Mouse (Mus musculus): ENCODE results near the gene Gm20388. TPM values are rescaled to one million over a fixed set of nuclear protein-coding genes. Genes with fewer than 3 reads are reported as not detected.

Gm20388 gene
- polyA plus RNA-seq, 1 experiment from 2014 or later, result not detected

- ATAC-seq (ENCODE audit: insufficient number of reproducible peaks, insufficient read depth, low FRiP score, low TSS enrichment), result no peak
- Histone ChIP-seq H3K27me3 (no peaks in the 10 kb centered on the region), H3K4me2 (replicated peaks) (no peak overlapping the region), H3K9ac (no peak overlapping the region), H3K27ac (no peak overlapping the region), H3K9me3 (no peaks in the 10 kb centered on the region), H3K36me3 (no peaks in the 10 kb centered on the region), H3K4me3 (no peak overlapping the region), H3K4me1 (peaks cover 33% of the 10 kb centered on the region)
- 78% methylated on average over 9 of the region's 9 CpGs for WGBS
Measured at GRCm38 (mm10) chr8:124290911-124291691, 4380.5 kb downstream of the Gm20388 start.

- Histone ChIP-seq H3K27ac (no peak overlapping the region), H3K4me3 (no peak overlapping the region)
- ATAC-seq (ENCODE audit: insufficient number of reproducible peaks, insufficient read depth, low FRiP score, low TSS enrichment), result no peak
Measured at GRCm38 (mm10) chr8:124291693-124292092, 4381.1 kb downstream of the Gm20388 start.

GRCm38 (mm10) chr8:124292965-124293364 lies 4382.3 kb downstream of the Gm20388 start:
- no peak overlapping the region for H3K9ac ChIP-seq

More at GRCm38 (mm10) chr8:124291693-124292092, 4381.1 kb downstream of the Gm20388 start:
- Histone ChIP-seq H3K4me1 (peaks cover 27% of the 10 kb centered on the region), H3K9me3 (no peaks in the 10 kb centered on the region), H3K27me3 (no peaks in the 10 kb centered on the region), H3K36me3 (no peaks in the 10 kb centered on the region), H3K4me2 (replicated peaks) (no peak overlapping the region), H3K9ac (no peak overlapping the region)
- WGBS, result 94% methylated on average over 5 of the region's 5 CpGs

GRCm38 (mm10) chr8:124294425-124294824 lies 4383.8 kb downstream of the Gm20388 start:
- WGBS, result 62% methylated on average over 6 of the region's 6 CpGs
- no peak overlapping the region for H3K9ac ChIP-seq
- H3K4me2 ChIP-seq (replicated peaks), result no peak overlapping the region
- 0 out of 2 replicates have a peak, but pooled peaks cover 4% of the 10 kb centered on the region for H3K36me3 ChIP-seq
- H3K4me1 ChIP-seq, result peaks cover 22% of the 10 kb centered on the region
- no peaks in the 10 kb centered on the region for H3K9me3 ChIP-seq
- H3K4me3 ChIP-seq, result no peak overlapping the region
- 0 out of 2 replicates have a peak overlapping the region, but pooled peaks have one; percentile 2 for H3K27ac ChIP-seq
- ATAC-seq (ENCODE audit: insufficient number of reproducible peaks, insufficient read depth, low FRiP score, low TSS enrichment), result no peak
- no peaks in the 10 kb centered on the region for H3K27me3 ChIP-seq

More at GRCm38 (mm10) chr8:124292965-124293364, 4382.3 kb downstream of the Gm20388 start:
- Histone ChIP-seq H3K27me3 (no peaks in the 10 kb centered on the region), H3K9me3 (no peaks in the 10 kb centered on the region), H3K36me3 (0 out of 2 replicates have a peak, but pooled peaks cover under 1% of the 10 kb centered on the region), H3K27ac (no peak overlapping the region), H3K4me2 (replicated peaks) (no peak overlapping the region), H3K4me3 (no peak overlapping the region), H3K4me1 (peaks cover 22% of the 10 kb centered on the region)
- no peak for ATAC-seq (ENCODE audit: insufficient number of reproducible peaks, insufficient read depth, low FRiP score, low TSS enrichment)
- 79% methylated on average over 9 of the region's 9 CpGs for WGBS

GRCm38 (mm10) chr8:124294900-124295299 lies 4384.3 kb downstream of the Gm20388 start:
- no peak overlapping the region for H3K4me3 ChIP-seq
- H3K9me3 ChIP-seq, result no peaks in the 10 kb centered on the region
- no peak overlapping the region for H3K9ac ChIP-seq
- H3K4me2 ChIP-seq (replicated peaks), result no peak overlapping the region
- 78% methylated on average over 10 of the region's 10 CpGs for WGBS
- ATAC-seq (ENCODE audit: insufficient number of reproducible peaks, insufficient read depth, low FRiP score, low TSS enrichment), result no peak
- no peak overlapping the region for H3K27ac ChIP-seq
- H3K27me3 ChIP-seq, result no peaks in the 10 kb centered on the region
- peaks cover 22% of the 10 kb centered on the region for H3K4me1 ChIP-seq
- 0 out of 2 replicates have a peak, but pooled peaks cover 4% of the 10 kb centered on the region for H3K36me3 ChIP-seq

GRCm38 (mm10) chr8:124295357-124295756 lies 4384.7 kb downstream of the Gm20388 start:
- Histone ChIP-seq H3K9me3 (no peaks in the 10 kb centered on the region), H3K4me2 (replicated peaks) (no peak overlapping the region), H3K9ac (no peak overlapping the region), H3K4me3 (no peak overlapping the region), H3K27ac (no peak overlapping the region), H3K4me1 (peaks cover 20% of the 10 kb centered on the region), H3K27me3 (no peaks in the 10 kb centered on the region), H3K36me3 (0 out of 2 replicates have a peak, but pooled peaks cover 4% of the 10 kb centered on the region)
- ATAC-seq (ENCODE audit: insufficient number of reproducible peaks, insufficient read depth, low FRiP score, low TSS enrichment), result no peak
- 94% methylated on average over 6 of the region's 6 CpGs for WGBS

GRCm38 (mm10) chr8:124301512-124301911 lies 4390.9 kb downstream of the Gm20388 start:
- WGBS, result 87% methylated on average over 4 of the region's 4 CpGs
- H3K9ac ChIP-seq, result no peak overlapping the region
- H3K4me1 ChIP-seq, result peaks cover 15% of the 10 kb centered on the region; the same call in 1 of the 2 replicates
- no peaks in the 10 kb centered on the region for H3K27me3 ChIP-seq
- no peaks in the 10 kb centered on the region for H3K9me3 ChIP-seq
- no peak overlapping the region for H3K4me2 ChIP-seq (replicated peaks)
- H3K36me3 ChIP-seq, result 0 out of 2 replicates have a peak, but pooled peaks cover 12% of the 10 kb centered on the region
- no peak overlapping the region for H3K27ac ChIP-seq
- H3K4me3 ChIP-seq, result no peak overlapping the region
- ATAC-seq (ENCODE audit: insufficient number of reproducible peaks, insufficient read depth, low FRiP score, low TSS enrichment), result no peak

GRCm38 (mm10) chr8:124301935-124302555 lies 4391.4 kb downstream of the Gm20388 start:
- Histone ChIP-seq H3K27me3 (no peaks in the 10 kb centered on the region), H3K9me3 (no peaks in the 10 kb centered on the region), H3K4me2 (replicated peaks) (no peak overlapping the region), H3K27ac (no peak overlapping the region), H3K4me3 (no peak overlapping the region), H3K36me3 (0 out of 2 replicates have a peak, but pooled peaks cover 12% of the 10 kb centered on the region), H3K4me1 (peaks cover 20% of the 10 kb centered on the region; the same call in 1 of the 2 replicates), H3K9ac (no peak overlapping the region)
- WGBS, result 89% methylated on average over 7 of the region's 7 CpGs
- no peak for ATAC-seq (ENCODE audit: insufficient number of reproducible peaks, insufficient read depth, low FRiP score, low TSS enrichment)

- Histone ChIP-seq H3K27ac (no peak overlapping the region), H3K36me3 (0 out of 2 replicates have a peak, but pooled peaks cover 9% of the 10 kb centered on the region), H3K27me3 (no peaks in the 10 kb centered on the region), H3K9ac (no peak overlapping the region), H3K4me3 (no peak overlapping the region), H3K4me1 (peaks cover 23% of the 10 kb centered on the region; the same call in 1 of the 2 replicates), H3K9me3 (no peaks in the 10 kb centered on the region), H3K4me2 (replicated peaks) (no peak overlapping the region)
- WGBS, result 88% methylated on average over 15 of the region's 15 CpGs
- ATAC-seq (ENCODE audit: insufficient number of reproducible peaks, insufficient read depth, low FRiP score, low TSS enrichment), result no peak
Measured at GRCm38 (mm10) chr8:124303211-124303902, 4392.7 kb downstream of the Gm20388 start.

GRCm38 (mm10) chr8:124304141-124304540 lies 4393.5 kb downstream of the Gm20388 start:
- 82% methylated on average over 4 of the region's 4 CpGs for WGBS
- Histone ChIP-seq H3K27ac (no peak overlapping the region), H3K4me2 (replicated peaks) (no peak overlapping the region), H3K4me3 (no peak overlapping the region), H3K9ac (no peak overlapping the region), H3K27me3 (no peaks in the 10 kb centered on the region), H3K36me3 (peaks cover 12% of the 10 kb centered on the region; the same call in 1 of the 2 replicates), H3K9me3 (no peaks in the 10 kb centered on the region), H3K4me1 (peaks cover 23% of the 10 kb centered on the region; the same call in 1 of the 2 replicates)
- ATAC-seq (ENCODE audit: insufficient number of reproducible peaks, insufficient read depth, low FRiP score, low TSS enrichment), result no peak

GRCm38 (mm10) chr8:124306574-124306973 lies 4395.9 kb downstream of the Gm20388 start:
- Histone ChIP-seq H3K27ac (peak overlapping the region; percentile 80), H3K4me2 (replicated peaks) (no peak overlapping the region), H3K36me3 (peaks cover 12% of the 10 kb centered on the region), H3K4me1 (peaks cover 23% of the 10 kb centered on the region; the same call in 1 of the 2 replicates), H3K4me3 (no peak overlapping the region), H3K9ac (no peak overlapping the region), H3K9me3 (no peaks in the 10 kb centered on the region), H3K27me3 (no peaks in the 10 kb centered on the region)
- ATAC-seq (ENCODE audit: insufficient number of reproducible peaks, insufficient read depth, low FRiP score, low TSS enrichment), result no peak
- 37% methylated on average over 7 of the region's 7 CpGs for WGBS
